Mouse (Mus musculus): ENCODE results near the gene St3gal2. TPM values are rescaled to one million over a fixed set of nuclear protein-coding genes. Genes with fewer than 3 reads are reported as not detected.

Gene St3gal2
- 8.1 and 10.1 TPM in 2 replicates for polyA plus RNA-seq (2015; fragmentation: Nextera tagmentation; extraction: Ambion mirVana)

DNA sequence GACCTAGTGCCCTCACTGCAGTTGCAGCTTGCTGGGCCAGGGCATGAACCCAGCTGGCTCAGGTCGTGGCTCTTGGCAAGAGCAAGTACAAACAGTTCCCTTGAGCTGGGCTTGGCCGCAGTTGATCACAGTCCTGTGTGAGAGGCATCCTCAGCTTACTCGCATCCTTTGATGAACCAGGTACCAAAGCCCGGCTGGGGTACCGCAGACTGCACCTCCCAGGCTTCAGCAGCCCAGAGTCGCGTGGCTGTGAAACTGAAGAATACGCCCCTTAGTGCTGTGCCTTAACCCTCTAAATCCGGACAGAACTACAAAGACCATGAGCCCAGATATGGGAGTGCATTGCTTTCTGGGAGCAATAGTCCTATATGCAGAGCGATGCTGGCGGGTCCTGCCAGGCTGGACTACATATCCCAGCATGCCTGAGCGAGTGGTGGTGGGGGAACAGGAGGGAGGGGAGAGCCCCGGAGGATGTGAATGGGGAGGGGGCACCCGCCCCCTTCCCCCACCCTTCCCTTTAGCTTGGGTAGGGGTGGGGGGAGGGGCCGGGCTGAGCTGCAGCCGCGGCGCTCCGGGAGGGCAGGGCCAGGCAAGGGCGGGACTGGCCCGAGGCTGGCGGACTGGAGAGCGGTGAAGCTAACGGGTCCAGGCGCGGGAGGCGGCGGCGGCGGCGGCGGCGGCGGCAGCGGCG lies at the start of gene St3gal2:
Gene St3gal2 (plus strand): TSS at position 582 of the 691 bp plus-strand sequence.
- H3K27ac ChIP-seq (ENCODE audit: low read depth): peak within 1 kb of the TSS; percentile 77
- peak; percentile 87 for ATAC-seq
- H3K36me3 ChIP-seq (replicated peaks; ENCODE audit: insufficient read depth, low read length): no peaks in the 10 kb centered on the region
- H3K27me3 ChIP-seq (ENCODE audit: insufficient read depth, low read length): no peaks in the 10 kb centered on the region
- DNase-seq: peak; percentile 86
- peak within 1 kb of the TSS; percentile 87 for H3K9ac ChIP-seq (replicated peaks)
- peak within 1 kb of the TSS; percentile 91 for H3K4me2 ChIP-seq (ENCODE audit: low read depth, low read length)
- no peaks in the 10 kb centered on the region for H3K9me3 ChIP-seq (ENCODE audit: low read length)
- 1% methylated on average over 23 of the region's 36 CpGs for WGBS (ENCODE audit: insufficient replicate concordance)
- peak within 1 kb of the TSS; percentile 75 for H3K4me3 ChIP-seq (ENCODE audit: low read depth, low read length)
- peaks cover 28% of the 10 kb centered on the region for H3K4me1 ChIP-seq (ENCODE audit: insufficient read depth)
- TF ChIP-seq EP300 (IDR thresholded peaks at IDR 0.05; ENCODE audit: low read depth) (no peak; the same call in 1 of the 2 replicates), CTCF (IDR thresholded peaks at IDR 0.05; ENCODE audit: low read depth) (0 out of 2 replicates have a peak, but pooled peaks have one; percentile 5)

DNA sequence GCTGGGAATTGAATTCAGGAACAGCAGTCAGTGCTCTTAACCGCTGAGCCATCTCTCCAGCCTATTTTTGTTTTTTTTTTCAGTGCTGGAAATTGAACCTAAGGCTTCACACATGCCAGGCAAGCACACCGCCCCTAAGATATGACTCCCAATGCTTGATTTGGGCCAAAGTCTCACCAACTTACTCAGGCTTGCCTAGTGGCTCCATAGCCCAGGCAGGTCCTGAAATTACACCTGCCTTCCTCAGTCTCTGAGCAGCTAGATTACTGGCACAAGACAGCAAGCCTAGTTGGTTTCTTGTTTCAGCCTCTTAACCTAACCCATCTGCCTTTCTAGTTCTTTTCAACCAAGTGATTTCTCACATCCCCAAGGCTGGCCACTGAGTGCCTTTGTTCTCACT lies 49.2 kb upstream of the St3gal2 start:
- H3K36me3 ChIP-seq (replicated peaks; ENCODE audit: insufficient read depth, low read length): peaks cover 82% of the 10 kb centered on the region
- 87% methylated on average over 2 of the region's 2 CpGs for WGBS (ENCODE audit: insufficient replicate concordance)

DNA sequence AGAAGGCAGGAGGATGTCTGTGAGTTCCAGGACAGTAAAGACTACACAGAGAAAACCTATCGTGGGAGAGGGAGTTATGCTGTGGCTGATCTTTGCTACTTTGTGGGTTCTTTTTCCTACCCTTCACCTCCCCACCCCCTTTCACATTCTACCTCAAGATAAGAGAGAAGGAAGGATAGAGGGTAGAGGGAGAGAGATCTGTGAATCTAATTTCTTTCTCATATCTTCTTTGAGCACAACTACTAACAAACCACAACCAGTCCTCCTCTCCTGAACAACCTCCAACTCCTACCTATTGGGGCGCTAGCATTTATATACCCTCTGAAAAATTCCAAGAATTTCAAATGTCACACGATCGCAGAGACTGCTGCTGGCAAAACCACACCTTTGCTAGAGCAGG lies 41.9 kb upstream of the St3gal2 start:
- Histone ChIP-seq H3K36me3 (replicated peaks; ENCODE audit: insufficient read depth, low read length) (peaks cover 79% of the 10 kb centered on the region), H3K4me3 (ENCODE audit: low read depth, low read length) (no peak overlapping the region), H3K4me1 (ENCODE audit: insufficient read depth) (no peaks in the 10 kb centered on the region), H3K27me3 (ENCODE audit: insufficient read depth, low read length) (no peaks in the 10 kb centered on the region), H3K27ac (ENCODE audit: low read depth) (no peak overlapping the region), H3K9ac (replicated peaks) (no peak overlapping the region), H3K9me3 (ENCODE audit: low read length) (no peaks in the 10 kb centered on the region), H3K4me2 (ENCODE audit: low read depth, low read length) (no peak overlapping the region)
- TF ChIP-seq CTCF (IDR thresholded peaks at IDR 0.05; ENCODE audit: low read depth) (no peak), EP300 (IDR thresholded peaks at IDR 0.05; ENCODE audit: low read depth) (no peak)
- DNase-seq (no peak), ATAC-seq (peak; percentile 56)
- WGBS (ENCODE audit: insufficient replicate concordance): 56% methylated on average over 4 of the region's 4 CpGs

More for the DNA sequence above, 49.2 kb upstream of the St3gal2 start:
- no peak for TF ChIP-seq CTCF (IDR thresholded peaks at IDR 0.05; ENCODE audit: low read depth)
- TF ChIP-seq EP300 (IDR thresholded peaks at IDR 0.05; ENCODE audit: low read depth): no peak
- ATAC-seq (no peak), DNase-seq (no peak)
- no peak overlapping the region for H3K4me3 ChIP-seq (ENCODE audit: low read depth, low read length)
- H3K4me1 ChIP-seq (ENCODE audit: insufficient read depth): no peaks in the 10 kb centered on the region
- no peak overlapping the region for H3K9ac ChIP-seq (replicated peaks)
- H3K9me3 ChIP-seq (ENCODE audit: low read length): no peaks in the 10 kb centered on the region
- no peaks in the 10 kb centered on the region for H3K27me3 ChIP-seq (ENCODE audit: insufficient read depth, low read length)
- H3K27ac ChIP-seq (ENCODE audit: low read depth): no peak overlapping the region
- no peak overlapping the region for H3K4me2 ChIP-seq (ENCODE audit: low read depth, low read length)

DNA sequence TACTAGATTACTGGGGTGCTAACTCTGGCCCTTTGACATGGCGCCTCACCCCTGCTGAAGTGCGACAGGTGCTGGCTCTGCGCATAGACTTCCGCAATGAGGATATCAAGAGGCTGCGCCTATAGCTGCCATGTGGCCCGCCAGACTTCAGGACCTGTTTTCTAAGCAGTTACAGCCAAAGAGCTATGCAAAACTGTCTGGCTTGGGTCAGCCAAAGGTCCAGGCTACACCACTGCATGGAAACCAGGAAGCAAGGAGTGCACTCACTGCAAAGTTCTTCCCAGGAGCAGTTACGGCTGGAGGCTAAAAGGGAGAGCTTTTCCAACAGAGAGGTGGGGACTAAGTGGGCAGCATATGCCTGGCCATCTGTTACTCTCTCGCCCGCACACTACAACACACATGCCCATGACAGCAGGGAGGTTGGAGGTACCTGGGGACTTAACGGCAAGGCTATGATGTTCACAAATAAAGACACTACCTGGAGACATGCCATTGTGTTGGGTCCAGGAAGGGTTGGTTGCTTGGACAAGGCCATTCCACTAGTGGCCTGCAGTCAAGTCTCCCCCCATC lies 37.9 kb upstream of the St3gal2 start:
- DNase-seq (no peak), ATAC-seq (no peak)
- Histone ChIP-seq H3K9ac (replicated peaks) (no peak overlapping the region), H3K4me1 (ENCODE audit: insufficient read depth) (no peaks in the 10 kb centered on the region), H3K4me3 (ENCODE audit: low read depth, low read length) (no peak overlapping the region), H3K27ac (ENCODE audit: low read depth) (no peak overlapping the region), H3K27me3 (ENCODE audit: insufficient read depth, low read length) (no peaks in the 10 kb centered on the region), H3K9me3 (ENCODE audit: low read length) (no peaks in the 10 kb centered on the region), H3K36me3 (replicated peaks; ENCODE audit: insufficient read depth, low read length) (peaks cover 67% of the 10 kb centered on the region), H3K4me2 (ENCODE audit: low read depth, low read length) (no peak overlapping the region)
- WGBS (ENCODE audit: insufficient replicate concordance): 94% methylated on average over 10 of the region's 10 CpGs
- TF ChIP-seq CTCF (IDR thresholded peaks at IDR 0.05; ENCODE audit: low read depth): no peak
- no peak for TF ChIP-seq EP300 (IDR thresholded peaks at IDR 0.05; ENCODE audit: low read depth)

DNA sequence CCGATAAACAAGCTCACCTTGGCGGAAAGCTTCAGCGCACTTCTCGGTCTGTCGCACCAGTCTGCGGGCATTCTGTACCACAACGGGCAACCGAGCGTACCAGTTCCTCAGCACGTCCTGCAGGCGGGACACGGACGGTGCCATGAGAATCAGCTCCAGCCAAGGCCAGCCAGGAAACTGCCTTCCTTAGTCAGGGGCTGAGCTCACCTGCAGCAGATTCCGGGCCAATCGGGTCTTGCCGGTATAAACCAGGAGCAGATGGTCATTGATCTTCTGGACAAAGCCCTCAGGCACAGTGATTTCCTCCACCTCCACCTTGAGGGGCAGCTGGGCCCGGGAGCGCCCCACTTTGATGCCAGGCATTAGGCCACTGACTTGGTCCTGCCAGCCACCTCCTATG lies 35.9 kb upstream of the St3gal2 start:
- Histone ChIP-seq H3K4me2 (ENCODE audit: low read depth, low read length) (no peak overlapping the region), H3K27me3 (ENCODE audit: insufficient read depth, low read length) (no peaks in the 10 kb centered on the region), H3K27ac (ENCODE audit: low read depth) (no peak overlapping the region), H3K36me3 (replicated peaks; ENCODE audit: insufficient read depth, low read length) (peaks cover 62% of the 10 kb centered on the region), H3K4me3 (ENCODE audit: low read depth, low read length) (no peak overlapping the region), H3K9me3 (ENCODE audit: low read length) (no peaks in the 10 kb centered on the region), H3K9ac (replicated peaks) (no peak overlapping the region), H3K4me1 (ENCODE audit: insufficient read depth) (no peaks in the 10 kb centered on the region)
- WGBS (ENCODE audit: insufficient replicate concordance): 93% methylated on average over 18 of the region's 18 CpGs
- no peak for DNase-seq
- no peak for ATAC-seq
- TF ChIP-seq EP300 (IDR thresholded peaks at IDR 0.05; ENCODE audit: low read depth): no peak
- TF ChIP-seq CTCF (IDR thresholded peaks at IDR 0.05; ENCODE audit: low read depth): no peak

DNA sequence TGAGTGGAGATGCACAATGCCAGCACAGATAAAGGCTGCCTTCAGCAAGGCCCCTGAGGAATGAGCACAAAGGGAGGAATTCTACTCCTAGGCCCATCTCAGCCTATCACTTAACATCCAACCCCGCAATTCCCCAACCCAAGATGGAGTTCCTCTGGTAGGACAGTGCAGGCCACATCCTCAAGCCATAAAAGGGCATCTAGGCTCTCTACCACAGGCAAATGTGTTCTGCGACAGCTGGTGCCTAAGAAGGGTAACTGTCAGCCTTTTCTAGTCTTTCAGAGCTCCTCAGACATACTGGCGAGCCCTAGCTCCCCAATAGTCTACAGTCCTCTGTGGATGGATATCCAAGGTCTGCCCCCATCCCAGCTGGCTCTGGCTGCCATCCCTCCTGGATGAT lies 33.1 kb upstream of the St3gal2 start:
- TF ChIP-seq CTCF (IDR thresholded peaks at IDR 0.05; ENCODE audit: low read depth) (no peak), EP300 (IDR thresholded peaks at IDR 0.05; ENCODE audit: low read depth) (no peak)
- H3K27me3 ChIP-seq (ENCODE audit: insufficient read depth, low read length): no peaks in the 10 kb centered on the region
- no peak overlapping the region for H3K4me3 ChIP-seq (ENCODE audit: low read depth, low read length)
- H3K4me1 ChIP-seq (ENCODE audit: insufficient read depth): no peaks in the 10 kb centered on the region
- no peak for ATAC-seq
- H3K36me3 ChIP-seq (replicated peaks; ENCODE audit: insufficient read depth, low read length): peaks cover 39% of the 10 kb centered on the region
- no peak for DNase-seq
- H3K4me2 ChIP-seq (ENCODE audit: low read depth, low read length): no peak overlapping the region
- H3K27ac ChIP-seq (ENCODE audit: low read depth): no peak overlapping the region
- H3K9me3 ChIP-seq (ENCODE audit: low read length): no peaks in the 10 kb centered on the region
- 87% methylated on average over 3 of the region's 3 CpGs for WGBS (ENCODE audit: insufficient replicate concordance)
- H3K9ac ChIP-seq (replicated peaks): no peak overlapping the region
